Mouse (Mus musculus): ENCODE data around the gene Rapgef3.

DNA sequence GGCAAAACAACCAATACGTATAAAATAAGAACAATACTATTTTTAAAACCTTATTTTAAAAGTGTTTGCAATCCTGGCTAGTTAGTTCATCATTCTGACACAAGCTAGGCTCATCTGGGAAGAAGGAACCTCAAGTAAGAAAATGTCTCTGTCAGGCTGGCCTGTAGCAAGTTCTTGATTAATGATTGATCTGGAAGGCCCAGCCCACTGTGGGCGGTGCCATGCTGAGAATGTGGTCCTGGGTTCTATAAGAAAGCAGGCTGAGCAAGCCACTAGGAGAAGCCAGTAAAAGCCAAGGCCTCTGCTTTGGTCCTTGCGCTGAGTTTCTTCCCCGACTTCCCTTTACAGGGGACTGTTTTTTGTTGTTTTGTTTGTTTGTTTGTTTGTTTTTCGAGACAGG is 15.3 kb downstream of the Rapgef3 start:
- TF ChIP-seq CTCF (IDR thresholded peaks at IDR 0.05; ENCODE audit: control insufficient read depth, insufficient read depth, insufficient read length): no peak
- no peak for TF ChIP-seq MYOD1 (IDR thresholded peaks at IDR 0.05; ENCODE audit: control insufficient read depth, insufficient read length, low read depth)
- no peak for TF ChIP-seq CEBPB (IDR thresholded peaks at IDR 0.05; ENCODE audit: low read depth)
- TF ChIP-seq MAX (IDR thresholded peaks at IDR 0.05): no peak
- no peak for TF ChIP-seq USF1 (IDR thresholded peaks at IDR 0.05; ENCODE audit: low read depth)

All from C2C12 (cell line).